Mouse (Mus musculus) fibroblast of lung, adult 2 months (primary cell): ENCODE results near the gene Plekhg3.

Source experiments
- DNase-seq: peaks from one replicate; pipeline ENCODE4 v3.0.0-alpha.2; 2011; ENCODE audit warnings: low read depth

The Plekhg3 gene

DNA sequence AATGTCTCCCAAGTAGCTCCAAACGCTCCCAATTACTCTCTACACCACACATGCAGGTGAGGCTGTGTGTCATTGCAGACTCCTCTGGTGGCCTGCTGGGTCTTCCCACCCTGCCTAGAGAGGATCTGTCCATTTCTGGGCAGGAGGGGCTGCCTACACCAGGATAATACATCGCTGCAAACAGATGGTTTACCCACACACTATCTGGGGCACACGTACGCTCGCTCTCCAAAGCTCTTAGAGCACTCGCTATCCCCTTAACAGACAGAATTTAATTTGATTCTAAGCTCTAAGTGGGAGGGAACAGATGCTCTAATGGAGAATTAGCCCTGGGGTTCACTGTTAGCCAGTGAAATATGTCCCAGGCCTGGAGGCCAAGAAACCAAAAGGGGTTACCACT, 92.7 kb downstream of the Plekhg3 start:
- no peak for DNase-seq
